Mouse (Mus musculus): Measurements from ENCODE around the gene Adam30.

Gene Adam30

GRCm38 (mm10) chr3:98185163-98185714, 24.8 kb downstream of the Adam30 start:
- no peak for DNase-seq (ENCODE audit: inconsistent age in 2 of 2, low spot score in 1 of 2)

GRCm38 (mm10) chr3:98187777-98188176, 27.3 kb downstream of the Adam30 start:
- no peak for DNase-seq (ENCODE audit: inconsistent age in 2 of 2, low spot score in 1 of 2)

GRCm38 (mm10) chr3:98197711-98198532, 37.5 kb downstream of the Adam30 start:
- DNase-seq (ENCODE audit: inconsistent age in 2 of 2, low spot score in 1 of 2): no peak

- DNase-seq (ENCODE audit: inconsistent age in 2 of 2, low spot score in 1 of 2): no peak
Observed at GRCm38 (mm10) chr3:98199747-98200146, 39.3 kb downstream of the Adam30 start.

GRCm38 (mm10) chr3:98203282-98203681, 42.9 kb downstream of the Adam30 start:
- DNase-seq (ENCODE audit: inconsistent age in 2 of 2, low spot score in 1 of 2): no peak

- DNase-seq (ENCODE audit: inconsistent age in 2 of 2, low spot score in 1 of 2): no peak
Observed at GRCm38 (mm10) chr3:98206977-98207376, 46.5 kb downstream of the Adam30 start.

GRCm38 (mm10) chr3:98209161-98209560, 48.7 kb downstream of the Adam30 start:
- DNase-seq (ENCODE audit: inconsistent age in 2 of 2, low spot score in 1 of 2): no peak

GRCm38 (mm10) chr3:98210860-98211259, 50.4 kb downstream of the Adam30 start:
- no peak for DNase-seq (ENCODE audit: inconsistent age in 2 of 2, low spot score in 1 of 2)

GRCm38 (mm10) chr3:98211301-98212081, 51.1 kb downstream of the Adam30 start:
- no peak for DNase-seq (ENCODE audit: inconsistent age in 2 of 2, low spot score in 1 of 2)

Data from adrenal gland, adult (tissue).